Mouse (Mus musculus): ENCODE data around the gene Wiz. TPM values are rescaled to one million over a fixed set of nuclear protein-coding genes. Genes with fewer than 3 reads are reported as not detected.

Gene Wiz
- polyA plus RNA-seq (2015; fragmentation: Nextera tagmentation; extraction: Ambion mirVana): 2.7 and 3.2 TPM in 2 replicates

DNA sequence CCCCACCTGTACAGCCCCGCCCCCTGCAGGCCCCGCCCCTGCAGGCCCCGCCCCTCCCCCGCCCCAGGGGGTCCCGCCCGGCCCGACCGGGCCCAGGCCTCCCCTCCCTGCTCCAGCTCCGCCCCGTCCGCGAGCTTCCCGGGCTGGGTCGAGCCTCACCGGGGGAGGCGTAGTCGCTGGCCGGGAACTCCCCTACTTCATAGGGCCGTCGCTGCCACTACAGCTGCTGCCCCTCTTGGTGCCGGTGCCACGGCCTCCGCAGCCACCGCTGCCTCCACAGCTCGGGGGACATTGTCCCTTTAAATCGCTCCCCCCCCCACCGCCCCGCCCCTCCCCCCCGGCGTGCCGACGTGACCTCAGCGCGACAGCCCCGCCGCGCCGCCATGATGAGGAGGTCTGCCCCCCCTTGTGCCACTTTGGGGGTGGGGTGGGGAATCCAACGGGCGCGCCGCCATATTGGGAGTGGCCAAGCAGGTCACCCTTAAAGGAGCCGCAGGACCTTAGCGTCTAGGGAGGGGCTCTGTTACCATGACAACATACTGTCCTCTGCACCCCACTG lies at the start of gene Wiz:
Gene Wiz, minus strand, starts transcription at position 339 of the 559 bp plus-strand sequence.
- ATAC-seq (peak; percentile 89), DNase-seq (peak; percentile 95)
- no peaks in the 10 kb centered on the region for H3K36me3 ChIP-seq (replicated peaks; ENCODE audit: insufficient read depth, low read length)
- H3K4me3 ChIP-seq (ENCODE audit: low read depth, low read length): peak within 1 kb of the TSS; percentile 75
- WGBS (ENCODE audit: insufficient replicate concordance): under 1% methylated on average over 18 of the region's 44 CpGs
- TF ChIP-seq EP300 (IDR thresholded peaks at IDR 0.05; ENCODE audit: low read depth) (no peak), CTCF (IDR thresholded peaks at IDR 0.05; ENCODE audit: low read depth) (no peak)
- H3K27me3 ChIP-seq (ENCODE audit: insufficient read depth, low read length): no peaks in the 10 kb centered on the region
- peak within 1 kb of the TSS; percentile 100 for H3K4me2 ChIP-seq (ENCODE audit: low read depth, low read length)
- H3K9me3 ChIP-seq (ENCODE audit: low read length): no peaks in the 10 kb centered on the region
- peak within 1 kb of the TSS; percentile 80 for H3K27ac ChIP-seq (ENCODE audit: low read depth)
- peaks cover 12% of the 10 kb centered on the region; the same call in 1 of the 2 replicates for H3K4me1 ChIP-seq (ENCODE audit: insufficient read depth)
- peak within 1 kb of the TSS; percentile 80 for H3K9ac ChIP-seq (replicated peaks)

DNA sequence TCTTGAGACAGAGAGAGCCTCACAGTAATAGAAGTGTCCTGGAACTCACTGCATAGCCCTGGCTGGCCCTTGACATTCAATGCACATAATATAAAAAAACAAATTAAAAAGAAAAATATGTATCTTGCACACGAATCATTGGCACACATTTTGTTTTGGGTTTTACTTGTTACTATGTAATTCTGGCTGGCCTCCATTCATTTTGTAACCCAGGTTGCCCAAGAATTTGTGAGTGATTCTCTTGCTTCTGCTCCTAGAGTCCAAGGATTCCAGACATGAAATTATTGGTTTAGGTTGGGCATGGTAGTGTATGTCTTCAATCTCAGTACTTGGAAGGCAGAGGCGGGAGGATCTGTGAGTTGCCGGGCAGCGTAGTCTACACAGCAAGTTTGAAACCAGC lies 47.9 kb upstream of the Wiz start:
- H3K4me1 ChIP-seq (ENCODE audit: insufficient read depth): no peaks in the 10 kb centered on the region
- TF ChIP-seq CTCF (IDR thresholded peaks at IDR 0.05; ENCODE audit: low read depth) (no peak), EP300 (IDR thresholded peaks at IDR 0.05; ENCODE audit: low read depth) (no peak)
- 86% methylated on average over 4 of the region's 4 CpGs for WGBS (ENCODE audit: insufficient replicate concordance)
- H3K27me3 ChIP-seq (ENCODE audit: insufficient read depth, low read length): no peaks in the 10 kb centered on the region
- H3K4me2 ChIP-seq (ENCODE audit: low read depth, low read length): no peak overlapping the region
- DNase-seq (no peak), ATAC-seq (no peak)
- no peaks in the 10 kb centered on the region for H3K36me3 ChIP-seq (replicated peaks; ENCODE audit: insufficient read depth, low read length)
- no peak overlapping the region for H3K4me3 ChIP-seq (ENCODE audit: low read depth, low read length)
- H3K9ac ChIP-seq (replicated peaks): no peak overlapping the region
- H3K27ac ChIP-seq (ENCODE audit: low read depth): no peak overlapping the region
- no peaks in the 10 kb centered on the region for H3K9me3 ChIP-seq (ENCODE audit: low read length)

GRCm38 (mm10) chr17:32435151-32435550 lies 45.9 kb upstream of the Wiz start:
- no peak overlapping the region for H3K9ac ChIP-seq (replicated peaks)
- H3K4me3 ChIP-seq (ENCODE audit: low read depth, low read length): no peak overlapping the region
- TF ChIP-seq EP300 (IDR thresholded peaks at IDR 0.05; ENCODE audit: low read depth) (no peak), CTCF (IDR thresholded peaks at IDR 0.05; ENCODE audit: low read depth) (no peak)
- no peak overlapping the region for H3K27ac ChIP-seq (ENCODE audit: low read depth)
- ATAC-seq: no peak
- no peaks in the 10 kb centered on the region for H3K36me3 ChIP-seq (replicated peaks; ENCODE audit: insufficient read depth, low read length)
- H3K9me3 ChIP-seq (ENCODE audit: low read length): no peaks in the 10 kb centered on the region
- WGBS (ENCODE audit: insufficient replicate concordance): 69% methylated on average over 5 of the region's 5 CpGs
- no peaks in the 10 kb centered on the region for H3K4me1 ChIP-seq (ENCODE audit: insufficient read depth)
- H3K27me3 ChIP-seq (ENCODE audit: insufficient read depth, low read length): no peaks in the 10 kb centered on the region
- DNase-seq: no peak
- H3K4me2 ChIP-seq (ENCODE audit: low read depth, low read length): no peak overlapping the region

- no peaks in the 10 kb centered on the region for H3K27me3 ChIP-seq (ENCODE audit: insufficient read depth, low read length)
- no peak for DNase-seq
- H3K4me3 ChIP-seq (ENCODE audit: low read depth, low read length): no peak overlapping the region
- H3K4me2 ChIP-seq (ENCODE audit: low read depth, low read length): no peak overlapping the region
- 59% methylated on average over 4 of the region's 4 CpGs for WGBS (ENCODE audit: insufficient replicate concordance)
- H3K36me3 ChIP-seq (replicated peaks; ENCODE audit: insufficient read depth, low read length): no peaks in the 10 kb centered on the region
- no peak overlapping the region for H3K9ac ChIP-seq (replicated peaks)
- no peak for TF ChIP-seq CTCF (IDR thresholded peaks at IDR 0.05; ENCODE audit: low read depth)
- no peak for TF ChIP-seq EP300 (IDR thresholded peaks at IDR 0.05; ENCODE audit: low read depth)
- no peaks in the 10 kb centered on the region for H3K4me1 ChIP-seq (ENCODE audit: insufficient read depth)
- no peak for ATAC-seq
- H3K27ac ChIP-seq (ENCODE audit: low read depth): no peak overlapping the region
- H3K9me3 ChIP-seq (ENCODE audit: low read length): no peaks in the 10 kb centered on the region
Measured at GRCm38 (mm10) chr17:32434324-32434723, 45.1 kb upstream of the Wiz start.

- Histone ChIP-seq H3K4me1 (ENCODE audit: insufficient read depth) (peaks cover 3% of the 10 kb centered on the region; the same call in 1 of the 2 replicates), H3K9me3 (ENCODE audit: low read length) (no peaks in the 10 kb centered on the region), H3K27me3 (ENCODE audit: insufficient read depth, low read length) (no peaks in the 10 kb centered on the region), H3K27ac (ENCODE audit: low read depth) (no peak overlapping the region), H3K4me2 (ENCODE audit: low read depth, low read length) (no peak overlapping the region), H3K9ac (replicated peaks) (no peak overlapping the region), H3K4me3 (ENCODE audit: low read depth, low read length) (no peak overlapping the region), H3K36me3 (replicated peaks; ENCODE audit: insufficient read depth, low read length) (no peaks in the 10 kb centered on the region)
- WGBS (ENCODE audit: insufficient replicate concordance): 51% methylated on average over 3 of the region's 3 CpGs
- no peak for TF ChIP-seq EP300 (IDR thresholded peaks at IDR 0.05; ENCODE audit: low read depth)
- peak; percentile 72 for TF ChIP-seq CTCF (IDR thresholded peaks at IDR 0.05; ENCODE audit: low read depth)
- ATAC-seq (0 out of 2 replicates have a peak, but pooled peaks have one; percentile 40), DNase-seq (no peak)
Measured at GRCm38 (mm10) chr17:32431972-32432371, 42.7 kb upstream of the Wiz start.

- Histone ChIP-seq H3K4me2 (ENCODE audit: low read depth, low read length) (no peak overlapping the region), H3K4me1 (ENCODE audit: insufficient read depth) (peaks cover 10% of the 10 kb centered on the region; the same call in 1 of the 2 replicates)
Measured at GRCm38 (mm10) chr17:32426610-32427009, 37.4 kb upstream of the Wiz start.

More at GRCm38 (mm10) chr17:32426610-32427009, 37.4 kb upstream of the Wiz start:
- Histone ChIP-seq H3K9ac (replicated peaks) (no peak overlapping the region), H3K4me3 (ENCODE audit: low read depth, low read length) (no peak overlapping the region), H3K36me3 (replicated peaks; ENCODE audit: insufficient read depth, low read length) (no peaks in the 10 kb centered on the region), H3K27me3 (ENCODE audit: insufficient read depth, low read length) (no peaks in the 10 kb centered on the region), H3K27ac (ENCODE audit: low read depth) (no peak overlapping the region), H3K9me3 (ENCODE audit: low read length) (no peaks in the 10 kb centered on the region)
- DNase-seq: no peak
- TF ChIP-seq CTCF (IDR thresholded peaks at IDR 0.05; ENCODE audit: low read depth) (no peak), EP300 (IDR thresholded peaks at IDR 0.05; ENCODE audit: low read depth) (no peak)
- peak; percentile 93 for ATAC-seq

Data from liver, postnatal 0 days (tissue).